ENCODE assay signal across 8 mouse cellular contexts in genomic region chr4:136053247-136053596, GRCm38 (mm10). TPM values are rescaled to one million over a fixed set of nuclear protein-coding genes. Genes with fewer than 3 reads are reported as not detected.
DNase-seq lines count a peak whose midpoint lies in the region; ATAC-seq and TF ChIP-seq lines count a peak whose summit lies in the region.

Gene Rpl11, minus strand, starts transcription at chr4:136053428.

- DNase-seq in MEL-GATA-1-ER (ENCODE audit: extremely low read depth, low read depth): peak; percentile 91
- DNase-seq in cerebellum, adult 8-10 months: peak; percentile 87
- DNase-seq in hindbrain, embryonic 10.5 days (ENCODE audit: low spot score): peak; percentile 95
- peak; percentile 95 for DNase-seq in layer of hippocampus, adult 9-11 months
- peak; percentile 99 for DNase-seq in lung, postnatal 0 days (ENCODE audit: low spot score)
- DNase-seq in ovary, postnatal 14 days (ENCODE audit: low spot score): peak; percentile 78
- peak; percentile 93 for DNase-seq in thymus, postnatal 14 days

- WGBS in hindbrain, embryonic 10.5 days: under 1% methylated on average over 21 of the region's 21 CpGs
- WGBS in lung, postnatal 0 days: 1% methylated on average over 20 of the region's 21 CpGs

- peak within 1 kb of the TSS; percentile 65 for H3K4me2 ChIP-seq in lung, postnatal 0 days (replicated peaks; ENCODE audit: low read depth, low read length)

- peak; percentile 99 for ATAC-seq in frontal cortex, adult (ENCODE audit: low TSS enrichment)
- ATAC-seq in lung, postnatal 0 days: peak; percentile 98

- peaks cover 41% of the 10 kb centered on the region for H3K36me3 ChIP-seq in hindbrain, embryonic 10.5 days
- H3K36me3 ChIP-seq in lung, postnatal 0 days (ENCODE audit: insufficient read depth, low read length): peaks cover 18% of the 10 kb centered on the region; the same call in 1 of the 2 replicates

- 0 out of 2 replicates have a peak, but pooled peaks have one; percentile 28 for TF ChIP-seq EP300 in lung, postnatal 0 days (IDR thresholded peaks at IDR 0.05)

- peak within 1 kb of the TSS; percentile 99 for H3K9ac ChIP-seq in lung, postnatal 0 days (replicated peaks; ENCODE audit: low read depth)

- peaks cover 20% of the 10 kb centered on the region for H3K4me1 ChIP-seq in hindbrain, embryonic 10.5 days (replicated peaks)
- H3K4me1 ChIP-seq in lung, postnatal 0 days (ENCODE audit: insufficient read depth, low read depth, low read length): peaks cover 11% of the 10 kb centered on the region

- H3K4me3 ChIP-seq in hindbrain, embryonic 10.5 days: peak within 1 kb of the TSS; percentile 93
- peak within 1 kb of the TSS; percentile 97 for H3K4me3 ChIP-seq in lung, postnatal 0 days (ENCODE audit: low read depth, low read length)

- H3K27me3 ChIP-seq in hindbrain, embryonic 10.5 days (ENCODE audit: insufficient read depth, poor library complexity, severe bottlenecking): no peaks in the 10 kb centered on the region
- H3K27me3 ChIP-seq in lung, postnatal 0 days (replicated peaks; ENCODE audit: insufficient read depth, low read length): no peaks in the 10 kb centered on the region

- H3K9me3 ChIP-seq in hindbrain, embryonic 10.5 days: no peaks in the 10 kb centered on the region
- no peaks in the 10 kb centered on the region for H3K9me3 ChIP-seq in lung, postnatal 0 days (ENCODE audit: low read length)

- peak within 1 kb of the TSS; percentile 98 for H3K27ac ChIP-seq in hindbrain, embryonic 10.5 days
- H3K27ac ChIP-seq in lung, postnatal 0 days (ENCODE audit: low read length): peak within 1 kb of the TSS; percentile 94

- TF ChIP-seq CTCF in lung, postnatal 0 days (IDR thresholded peaks at IDR 0.05): peak; percentile 97

RNA-seq across cellular contexts. Expression of gene Rpl11, which starts in this region (rescaled TPM):
- 388 and 497 TPM in 2 replicates for polyA plus RNA-seq in hindbrain, embryonic 10.5 days (2016; fragmentation: Nextera tagmentation; extraction: Ambion mirVana)
- polyA plus RNA-seq in lung, postnatal 0 days (2015; fragmentation: Nextera tagmentation; extraction: Ambion mirVana): 325 and 355 TPM in 2 replicates

Comparison
In these comparisons a context has a peak if more than half of its experiments do, and no peak if none do; other contexts are left out.
1. Peak in every context shown above with its lines: DNase-seq, ATAC-seq, H3K4me3 ChIP-seq and H3K27ac ChIP-seq.